Mouse (Mus musculus) CD4-positive, CD25-positive, alpha-beta regulatory T cell (primary cell): Measurements from ENCODE around the gene Trappc6a. TPM values are rescaled to one million over a fixed set of nuclear protein-coding genes. Genes with fewer than 3 reads are reported as not detected.

ENCODE experiments used
- polyA plus RNA-seq: library from polyadenylated mRNA; unstranded; fragments of 100-300 nt; shearing (Covaris generic); gene quantifications from one replicate; pipeline ENCODE4 v1.2.1, GENCODE M21; 2017

Gene Trappc6a
- polyA plus RNA-seq, result 123 TPM

DNA sequence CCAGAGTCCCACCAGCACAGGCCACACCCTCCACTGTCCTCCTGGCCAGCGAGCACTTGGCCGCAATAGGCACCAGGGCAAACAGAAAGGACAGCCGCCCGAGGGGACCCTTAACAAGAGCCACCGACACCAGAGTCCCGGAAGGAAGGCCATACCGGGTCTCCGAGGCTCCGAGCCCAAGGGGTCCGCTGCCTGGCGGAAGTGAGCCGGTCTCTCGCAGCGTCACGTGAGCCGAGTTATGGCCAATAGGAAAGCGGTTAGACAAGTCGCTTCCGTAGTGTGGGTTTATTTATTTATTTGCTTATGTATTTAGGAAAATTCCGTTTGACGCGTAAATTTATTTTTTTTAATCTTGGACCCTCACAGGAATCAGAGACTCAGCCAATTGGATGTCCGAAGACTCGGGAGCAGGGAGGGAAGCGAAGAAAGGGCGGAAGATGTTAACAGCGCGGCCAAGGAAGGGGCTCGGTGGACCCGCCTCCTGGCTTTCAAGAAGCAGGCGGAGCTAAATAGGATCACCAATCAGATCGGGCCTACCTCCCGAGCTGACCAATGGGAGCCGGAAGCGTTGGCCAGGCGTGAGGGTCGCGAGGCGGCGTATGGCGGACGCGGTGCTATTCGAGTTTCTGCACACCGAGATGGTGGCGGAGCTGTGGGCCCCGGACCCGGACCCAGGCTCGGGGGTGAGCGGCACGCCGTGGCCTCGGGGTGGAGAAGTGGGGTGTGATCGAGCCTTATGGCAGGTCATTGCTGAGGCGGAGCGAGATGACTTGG lies at the start of gene Trappc6a, which contains the start of gene Bloc1s3:
Trappc6a (plus strand) TSS at position 246 of the 774 bp plus-strand sequence.
Bloc1s3 (minus strand) TSS at position 218 of the 774 bp plus-strand sequence.

DNA sequence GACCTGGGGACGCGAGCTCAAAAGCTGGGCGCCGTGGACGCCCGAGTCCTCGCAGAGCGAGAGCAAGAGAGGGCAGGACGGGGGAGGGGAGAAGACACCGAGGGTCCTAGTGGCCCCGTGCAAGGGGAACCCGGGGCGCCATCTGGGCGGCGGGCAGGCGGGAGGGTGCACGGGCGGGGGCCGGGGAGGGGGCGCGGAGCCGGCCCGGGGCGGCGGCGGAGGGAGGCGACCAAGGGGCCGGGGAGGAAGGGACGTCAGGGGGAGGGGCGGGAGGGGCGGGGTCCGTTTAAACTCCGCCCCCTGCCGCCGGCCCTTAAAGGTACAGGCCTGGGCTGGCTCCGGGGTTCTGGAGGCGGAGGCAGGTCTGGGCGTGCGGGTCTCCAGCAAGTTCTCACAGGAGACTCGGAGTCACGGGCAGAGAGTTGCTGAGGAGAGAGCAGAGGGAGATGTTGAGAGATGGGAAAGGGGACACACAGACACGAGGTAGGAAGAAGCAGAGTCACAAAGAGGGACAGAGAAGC lies 49.5 kb upstream of the Trappc6a start, which contains the start of gene Mark4:
Mark4 (minus strand) TSS at position 231 of the 521 bp plus-strand sequence.

DNA sequence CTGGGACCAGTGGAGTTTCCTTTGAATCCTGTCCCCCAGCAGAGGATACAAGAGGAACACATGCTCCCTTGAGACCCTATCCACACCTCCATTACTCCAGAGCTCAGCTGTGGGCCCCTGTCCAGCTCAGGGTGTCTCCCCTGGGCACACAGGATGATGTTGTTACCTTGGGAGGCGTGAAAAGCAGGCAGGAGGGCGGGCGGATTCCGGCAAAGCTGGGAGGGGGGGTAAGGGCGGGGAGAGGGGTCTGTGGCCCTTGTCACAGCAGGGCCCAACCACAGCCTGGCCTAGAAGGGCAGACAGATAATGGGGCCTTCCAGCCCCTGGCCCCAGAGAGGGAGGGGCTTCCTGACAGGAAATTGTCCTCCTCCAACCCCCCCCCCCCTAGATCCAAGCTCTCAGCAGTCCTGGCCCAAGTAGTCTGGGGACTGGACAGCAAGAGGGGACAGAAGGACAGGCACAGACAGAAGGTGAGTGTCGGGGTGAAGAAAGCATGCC lies 45.3 kb upstream of the Trappc6a start, which contains the start of gene Exoc3l2:
Exoc3l2 (plus strand) TSS at position 448 of the 498 bp plus-strand sequence.

DNA sequence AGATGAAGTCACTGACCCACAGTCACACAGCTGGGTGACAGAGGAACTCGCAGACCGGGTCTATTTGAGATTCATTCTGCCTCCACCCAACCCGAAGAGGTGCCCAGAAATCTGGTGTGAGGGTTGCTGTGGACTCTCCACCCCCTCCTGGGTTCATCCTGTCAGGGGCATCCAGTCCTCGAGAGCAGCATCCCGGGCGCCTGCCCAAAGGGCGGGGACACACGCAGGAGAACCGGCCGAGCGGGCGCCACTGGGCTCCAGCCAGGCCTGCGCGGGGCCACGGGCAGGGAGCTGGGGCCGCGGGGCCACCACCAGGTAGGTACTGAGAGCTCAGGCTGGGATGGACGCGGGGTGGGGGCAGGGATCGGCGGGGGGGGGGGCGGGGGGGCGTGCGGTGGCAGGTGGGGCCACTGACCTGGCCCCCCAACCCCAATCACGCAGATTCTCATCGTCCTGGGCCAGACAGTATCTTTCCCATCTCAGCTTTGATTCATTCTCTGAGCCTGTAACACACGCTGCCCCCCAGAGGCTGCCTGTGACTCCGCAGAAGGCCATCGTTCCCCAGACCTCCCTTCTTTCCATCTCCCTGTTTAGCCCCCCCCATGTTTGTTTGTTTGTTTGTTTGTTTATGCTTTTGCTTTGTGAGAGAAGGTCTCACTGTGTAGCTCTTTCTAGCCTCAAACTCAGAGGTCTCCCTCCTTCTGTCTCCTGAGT lies 9.6 kb downstream of the Trappc6a start, which contains the start of gene Nkpd1:
Nkpd1 (plus strand) TSS at position 187 of the 714 bp plus-strand sequence.

DNA sequence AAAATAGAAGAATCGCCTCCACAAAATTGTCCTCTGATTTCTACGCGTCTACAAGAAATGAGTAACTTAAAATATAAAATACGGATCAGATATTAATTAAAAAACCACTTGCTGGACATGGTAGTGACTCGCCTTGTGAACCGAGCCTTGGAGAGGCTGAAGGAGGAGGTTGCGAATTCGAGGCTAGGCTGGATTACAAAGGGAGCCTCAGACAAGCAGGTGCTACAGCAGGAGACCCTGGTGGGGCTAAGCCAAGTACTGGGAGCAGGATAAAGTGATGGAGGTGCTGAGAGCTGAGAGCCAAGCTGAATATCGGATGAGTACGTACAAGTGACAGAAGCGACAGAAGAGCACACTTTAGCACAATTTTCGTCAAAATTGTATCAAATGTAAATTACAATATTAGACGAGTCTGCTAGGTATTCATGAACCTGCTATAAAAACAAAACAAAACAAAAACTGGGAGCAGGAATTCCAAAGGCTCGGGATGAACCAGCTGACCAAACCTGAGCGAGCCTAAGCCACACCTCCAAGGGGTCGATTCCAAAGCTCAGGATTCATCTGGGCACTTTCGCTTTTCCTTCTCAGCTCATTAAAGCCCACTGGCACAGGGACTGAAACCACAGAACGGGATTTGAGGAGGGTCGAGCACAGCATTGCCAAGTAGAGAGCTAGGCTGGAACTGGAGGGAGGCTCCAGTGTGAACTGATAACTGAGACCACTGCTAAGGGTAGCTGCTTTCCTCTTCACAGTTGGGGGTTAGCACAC lies 54.6 kb downstream of the Trappc6a start, which contains the start of gene Ppp1r37:
Ppp1r37 (minus strand) TSS at position 434 of the 768 bp plus-strand sequence.

Other genes with a start within 250 kb of the Trappc6a start
- gene Vasp, start 236.6 kb upstream of the Trappc6a start, polyA plus RNA-seq, result 303 TPM
- 2.4 TPM for gene Ppm1n, start 228.3 kb upstream of the Trappc6a start, polyA plus RNA-seq
- gene Rtn2, start 225.8 kb upstream of the Trappc6a start, polyA plus RNA-seq, result 0.34 TPM
- gene Fosb, start 198.3 kb upstream of the Trappc6a start, polyA plus RNA-seq, result 0.72 TPM
- gene Ercc1, start 163.6 kb upstream of the Trappc6a start, polyA plus RNA-seq, result 77.0 TPM
- gene Cd3eap, start 148.9 kb upstream of the Trappc6a start, polyA plus RNA-seq, result 14.5 TPM
- 0.38 TPM for gene Ppp1r13l, start 148.6 kb upstream of the Trappc6a start, polyA plus RNA-seq
- 9.2 TPM for gene Ercc2, start 126.4 kb upstream of the Trappc6a start, polyA plus RNA-seq
- 27.0 TPM for gene Klc3, start 104.3 kb upstream of the Trappc6a start, polyA plus RNA-seq
- 0.19 TPM for gene Ckm, start 103.6 kb upstream of the Trappc6a start, polyA plus RNA-seq
- 9.0 TPM for gene Mark4, start 49.6 kb upstream of the Trappc6a start, polyA plus RNA-seq
- not detected for gene Exoc3l2, start 45.1 kb upstream of the Trappc6a start, polyA plus RNA-seq
- gene Bloc1s3, start within 50 bp of the Trappc6a start, polyA plus RNA-seq, result 11.3 TPM
- not detected for gene Nkpd1, start 9.4 kb downstream of the Trappc6a start, polyA plus RNA-seq
- gene Ppp1r37, start 54.7 kb downstream of the Trappc6a start, polyA plus RNA-seq, result 18.0 TPM
- 1.4 TPM for gene Zfp296, start 68.9 kb downstream of the Trappc6a start, polyA plus RNA-seq
- 120 TPM for gene Gemin7, start 69.2 kb downstream of the Trappc6a start, polyA plus RNA-seq
- 75.0 TPM for gene Clasrp, start 96.1 kb downstream of the Trappc6a start, polyA plus RNA-seq
- gene Relb, start 121.0 kb downstream of the Trappc6a start, polyA plus RNA-seq, result 87.1 TPM
- gene Clptm1, start 156.6 kb downstream of the Trappc6a start, polyA plus RNA-seq, result 156 TPM
- gene Apoc2, start 169.5 kb downstream of the Trappc6a start, polyA plus RNA-seq, result not detected
- not detected for gene Gm44805, start 173.0 kb downstream of the Trappc6a start, polyA plus RNA-seq
- gene Apoc4, start 173.1 kb downstream of the Trappc6a start, polyA plus RNA-seq, result not detected
- 0.99 TPM for gene Apoc1, start 184.3 kb downstream of the Trappc6a start, polyA plus RNA-seq
- gene Apoe, start 190.8 kb downstream of the Trappc6a start, polyA plus RNA-seq, result 23.1 TPM
- 89.0 TPM for gene Tomm40, start 207.0 kb downstream of the Trappc6a start, polyA plus RNA-seq
- gene Nectin2, start 242.1 kb downstream of the Trappc6a start, polyA plus RNA-seq, result 1.2 TPM